Mouse (Mus musculus) C2C12 (cell line): Measurements from ENCODE around the gene Specc1.

Experiments used
- CEBPB ChIP-seq: IDR thresholded peaks from one replicate; pipeline ENCODE4 v1.6.1; 2011; ENCODE audit warnings: low read depth, mild to moderate bottlenecking, control low read depth, moderate library complexity
- CTCF ChIP-seq: IDR thresholded peaks from one replicate; pipeline ENCODE4 v1.5.1; 2011; ENCODE audit not compliant: control insufficient read depth, insufficient read depth, insufficient read length
- FOSL1 ChIP-seq: IDR thresholded peaks from one replicate; pipeline ENCODE4 v1.8.0; 2011; ENCODE audit warnings: mild to moderate bottlenecking, low read length; ENCODE audit not compliant: poor library complexity, insufficient read depth, severe bottlenecking
- MAX ChIP-seq: IDR thresholded peaks from one replicate; pipeline ENCODE4 v1.6.1; 2011; ENCODE audit warnings: mild to moderate bottlenecking, control low read depth
- MYOG ChIP-seq: IDR thresholded peaks from one replicate; pipeline ENCODE4 v1.6.1; 2011; ENCODE audit not compliant: control insufficient read depth, insufficient read length; ENCODE audit errors: extremely low read depth
- USF1 ChIP-seq: IDR thresholded peaks from one replicate; pipeline ENCODE4 v1.6.1; 2011; ENCODE audit warnings: low read depth, mild to moderate bottlenecking, control low read depth, moderate library complexity

- TF ChIP-seq MAX (no peak), CTCF (no peak), USF1 (no peak), MYOG (no peak), FOSL1 (no peak), CEBPB (no peak)
These were observed 24.7 kb downstream of the Specc1 start for GRCm38 (mm10) chr11:61981285-61981684.
